Mouse (Mus musculus): ENCODE data around the gene Zfp354b. TPM values are rescaled to one million over a fixed set of nuclear protein-coding genes. Genes with fewer than 3 reads are reported as not detected.

Zfp354b gene
- 4.3 and 4.5 TPM in 2 replicates for polyA plus RNA-seq (2014; fragmentation: Nextera tagmentation; extraction: Ambion mirVana)

GRCm38 (mm10) chr11:50931451-50931866 is at the start of gene Zfp354b:
Gene Zfp354b, minus strand, starts transcription at chr11:50931633.
- Histone ChIP-seq H3K36me3 (ENCODE audit: control insufficient read depth, insufficient read depth, low read length) (no peaks in the 10 kb centered on the region), H3K27ac (replicated peaks; ENCODE audit: low read depth, low read length) (peak within 1 kb of the TSS; percentile 81), H3K4me3 (replicated peaks; ENCODE audit: low read depth, low read length) (peak within 1 kb of the TSS; percentile 52), H3K9me3 (ENCODE audit: control insufficient read depth, low read length) (no peaks in the 10 kb centered on the region), H3K4me1 (ENCODE audit: control insufficient read depth, insufficient read depth, low read length) (peaks cover 6% of the 10 kb centered on the region; the same call in 1 of the 2 replicates), H3K9ac (replicated peaks; ENCODE audit: low read length) (peak within 1 kb of the TSS; percentile 49), H3K27me3 (ENCODE audit: control insufficient read depth, insufficient read depth, low read length) (0 out of 2 replicates have a peak, but pooled peaks cover 4% of the 10 kb centered on the region), H3K4me2 (ENCODE audit: low read length) (peak within 1 kb of the TSS; percentile 93)
- ATAC-seq (ENCODE audit: low FRiP score, low TSS enrichment) (peak; percentile 96), DNase-seq (peak; percentile 97)
- under 1% methylated on average over 18 of the region's 18 CpGs for WGBS

DNA sequence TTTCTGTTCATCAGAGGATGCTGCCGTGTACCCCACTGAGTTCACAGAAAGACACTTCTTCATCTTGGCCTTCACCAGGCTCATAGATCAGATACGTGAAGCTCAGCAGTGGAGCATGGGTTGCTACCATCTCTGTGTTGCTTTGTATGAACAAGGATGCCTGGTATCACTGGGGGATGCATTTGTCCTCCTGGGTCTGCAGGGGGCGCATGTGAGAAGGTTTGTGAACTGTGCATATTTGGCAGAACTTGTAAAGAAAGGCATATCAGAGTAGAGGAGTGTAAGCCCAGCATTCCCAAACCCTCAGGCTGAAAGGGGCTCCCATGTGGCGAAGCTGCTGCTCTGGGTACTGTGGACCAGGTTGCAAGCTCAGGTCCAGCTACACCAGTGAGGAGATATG is 45.8 kb upstream of the Zfp354b start:
- Histone ChIP-seq H3K4me1 (ENCODE audit: control insufficient read depth, insufficient read depth, low read length) (no peaks in the 10 kb centered on the region), H3K9ac (replicated peaks; ENCODE audit: low read length) (no peak overlapping the region), H3K9me3 (ENCODE audit: control insufficient read depth, low read length) (no peaks in the 10 kb centered on the region), H3K4me3 (replicated peaks; ENCODE audit: low read depth, low read length) (no peak overlapping the region), H3K4me2 (ENCODE audit: low read length) (no peak overlapping the region), H3K36me3 (ENCODE audit: control insufficient read depth, insufficient read depth, low read length) (no peaks in the 10 kb centered on the region), H3K27me3 (ENCODE audit: control insufficient read depth, insufficient read depth, low read length) (no peaks in the 10 kb centered on the region), H3K27ac (replicated peaks; ENCODE audit: low read depth, low read length) (no peak overlapping the region)
- no peak for ATAC-seq (ENCODE audit: low FRiP score, low TSS enrichment)
- 63% methylated on average over 4 of the region's 4 CpGs for WGBS
- DNase-seq = no peak

GRCm38 (mm10) chr11:50966230-50966629 is 34.8 kb upstream of the Zfp354b start, which contains the start of gene Olfr1378:
Gene Olfr1378, plus strand, starts transcription at chr11:50966530.
- 77% methylated on average over 11 of the region's 11 CpGs for WGBS
- Histone ChIP-seq H3K4me2 (ENCODE audit: low read length) (no peak within 1 kb of the TSS), H3K4me1 (ENCODE audit: control insufficient read depth, insufficient read depth, low read length) (0 out of 2 replicates have a peak, but pooled peaks cover 3% of the 10 kb centered on the region), H3K9ac (replicated peaks; ENCODE audit: low read length) (no peak within 1 kb of the TSS), H3K9me3 (ENCODE audit: control insufficient read depth, low read length) (no peaks in the 10 kb centered on the region), H3K27me3 (ENCODE audit: control insufficient read depth, insufficient read depth, low read length) (no peaks in the 10 kb centered on the region), H3K4me3 (replicated peaks; ENCODE audit: low read depth, low read length) (no peak within 1 kb of the TSS), H3K27ac (replicated peaks; ENCODE audit: low read depth, low read length) (no peak within 1 kb of the TSS), H3K36me3 (ENCODE audit: control insufficient read depth, insufficient read depth, low read length) (no peaks in the 10 kb centered on the region)
- DNase-seq = no peak
- ATAC-seq (ENCODE audit: low FRiP score, low TSS enrichment) = no peak

DNA sequence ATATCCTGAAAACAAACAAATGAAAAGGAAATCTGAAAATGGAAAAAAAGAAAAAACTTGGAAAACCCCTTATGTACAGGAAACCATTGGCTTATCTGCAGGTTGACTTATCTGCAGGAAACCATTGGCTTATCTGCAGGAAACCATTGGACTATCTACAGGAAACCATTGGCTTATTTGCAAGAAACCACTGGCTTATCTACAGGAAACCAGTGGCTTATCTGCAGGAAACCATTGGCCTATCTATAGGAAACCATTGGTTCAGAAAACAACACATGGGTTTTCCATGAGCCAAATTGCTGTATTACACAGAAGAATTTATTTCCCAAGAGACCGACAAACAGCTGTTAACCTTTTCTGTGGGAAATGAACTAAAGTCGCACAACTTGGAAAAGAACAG is 33.5 kb upstream of the Zfp354b start:
- no peak overlapping the region for H3K4me3 ChIP-seq (replicated peaks; ENCODE audit: low read depth, low read length)
- no peaks in the 10 kb centered on the region for H3K36me3 ChIP-seq (ENCODE audit: control insufficient read depth, insufficient read depth, low read length)
- H3K27me3 ChIP-seq (ENCODE audit: control insufficient read depth, insufficient read depth, low read length) = no peaks in the 10 kb centered on the region
- ATAC-seq (ENCODE audit: low FRiP score, low TSS enrichment) = no peak
- no peaks in the 10 kb centered on the region for H3K9me3 ChIP-seq (ENCODE audit: control insufficient read depth, low read length)
- no peak overlapping the region for H3K4me2 ChIP-seq (ENCODE audit: low read length)
- 0 out of 2 replicates have a peak, but pooled peaks cover 3% of the 10 kb centered on the region for H3K4me1 ChIP-seq (ENCODE audit: control insufficient read depth, insufficient read depth, low read length)
- WGBS = 90% methylated on average over 2 of the region's 2 CpGs
- no peak overlapping the region for H3K9ac ChIP-seq (replicated peaks; ENCODE audit: low read length)
- no peak overlapping the region for H3K27ac ChIP-seq (replicated peaks; ENCODE audit: low read depth, low read length)
- no peak for DNase-seq

DNA sequence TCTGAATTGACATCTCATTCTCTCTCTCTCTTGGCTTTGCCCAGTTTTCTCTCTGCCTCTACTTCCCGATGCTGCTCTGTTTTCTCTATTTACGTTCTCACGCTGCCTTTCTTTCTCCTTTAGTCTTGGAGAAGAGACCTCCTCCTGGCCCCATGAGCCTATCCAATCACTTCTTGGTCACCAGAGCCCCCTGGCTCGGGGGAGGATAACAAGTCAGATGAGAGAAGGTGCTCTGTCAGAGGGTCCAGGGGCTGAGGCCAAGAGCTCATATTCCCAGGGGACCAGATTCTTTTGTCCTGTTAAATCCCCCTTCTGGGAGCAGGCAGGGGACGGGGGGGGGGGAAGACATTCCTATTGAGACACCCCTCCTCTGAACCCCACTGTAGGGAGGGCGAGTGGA is 22.2 kb upstream of the Zfp354b start, which contains the start of gene Prop1:
Gene Prop1 (minus strand): TSS at position 101 of the 400 bp plus-strand sequence.
- 68% methylated on average over 6 of the region's 6 CpGs for WGBS

DNA sequence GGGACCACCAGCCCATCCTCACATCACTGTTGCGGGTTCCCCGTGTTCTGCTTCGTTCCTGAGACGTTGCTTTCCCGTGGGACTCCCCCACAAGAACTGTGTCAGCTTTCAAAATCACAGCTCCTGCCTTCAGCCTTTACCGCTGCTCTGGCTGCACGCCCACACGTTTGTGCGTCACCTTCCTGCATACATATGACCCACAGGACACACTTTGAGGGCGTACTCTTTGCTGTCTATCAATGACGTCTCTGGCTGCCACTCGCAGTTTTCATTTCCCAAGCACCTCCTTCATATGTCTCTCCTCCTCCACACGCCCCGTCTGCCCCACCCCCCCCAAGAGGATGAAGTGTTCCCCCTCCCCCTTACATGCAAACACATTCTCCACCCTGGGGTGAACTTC is 20.9 kb upstream of the Zfp354b start:
- Histone ChIP-seq H3K9ac (replicated peaks; ENCODE audit: low read length) (no peak overlapping the region), H3K27ac (replicated peaks; ENCODE audit: low read depth, low read length) (no peak overlapping the region), H3K4me2 (ENCODE audit: low read length) (no peak overlapping the region), H3K4me3 (replicated peaks; ENCODE audit: low read depth, low read length) (no peak overlapping the region), H3K4me1 (ENCODE audit: control insufficient read depth, insufficient read depth, low read length) (0 out of 2 replicates have a peak, but pooled peaks cover 5% of the 10 kb centered on the region), H3K36me3 (ENCODE audit: control insufficient read depth, insufficient read depth, low read length) (no peaks in the 10 kb centered on the region), H3K27me3 (ENCODE audit: control insufficient read depth, insufficient read depth, low read length) (no peaks in the 10 kb centered on the region), H3K9me3 (ENCODE audit: control insufficient read depth, low read length) (no peaks in the 10 kb centered on the region)
- DNase-seq (no peak), ATAC-seq (ENCODE audit: low FRiP score, low TSS enrichment) (no peak)
- WGBS = 75% methylated on average over 14 of the region's 14 CpGs

More for the DNA sequence above, 22.2 kb upstream of the Zfp354b start, which contains the start of gene Prop1:
- Histone ChIP-seq H3K27ac (replicated peaks; ENCODE audit: low read depth, low read length) (no peak within 1 kb of the TSS), H3K4me1 (ENCODE audit: control insufficient read depth, insufficient read depth, low read length) (0 out of 2 replicates have a peak, but pooled peaks cover 5% of the 10 kb centered on the region), H3K4me3 (replicated peaks; ENCODE audit: low read depth, low read length) (no peak within 1 kb of the TSS), H3K9me3 (ENCODE audit: control insufficient read depth, low read length) (no peaks in the 10 kb centered on the region), H3K9ac (replicated peaks; ENCODE audit: low read length) (no peak within 1 kb of the TSS), H3K27me3 (ENCODE audit: control insufficient read depth, insufficient read depth, low read length) (no peaks in the 10 kb centered on the region), H3K36me3 (ENCODE audit: control insufficient read depth, insufficient read depth, low read length) (no peaks in the 10 kb centered on the region), H3K4me2 (ENCODE audit: low read length) (no peak within 1 kb of the TSS)
- DNase-seq (no peak), ATAC-seq (ENCODE audit: low FRiP score, low TSS enrichment) (no peak)

DNA sequence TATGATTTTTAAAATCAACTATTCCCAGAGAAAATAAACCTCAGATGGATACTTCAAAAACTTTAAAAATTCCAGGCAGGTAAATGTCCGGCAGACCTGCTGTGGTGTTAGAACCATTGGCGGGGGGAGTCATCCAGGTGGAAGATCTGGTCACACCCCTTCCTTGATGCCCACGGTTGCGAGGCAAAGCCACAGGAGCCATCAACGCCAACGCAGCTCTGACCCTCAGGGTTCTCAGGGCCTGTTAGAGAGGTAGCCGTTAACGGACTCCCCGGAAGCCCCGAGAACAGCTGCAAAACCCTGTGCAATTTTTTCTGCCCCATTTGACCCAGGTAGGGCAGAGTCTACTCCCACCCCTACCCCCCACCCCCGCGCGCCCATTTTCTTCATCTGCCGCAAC is 12.1 kb upstream of the Zfp354b start, which contains the start of gene 4933414I15Rik:
Gene 4933414I15Rik (minus strand): TSS at position 260 of the 400 bp plus-strand sequence.
- DNase-seq (no peak), ATAC-seq (ENCODE audit: low FRiP score, low TSS enrichment) (no peak)
- no peaks in the 10 kb centered on the region for H3K36me3 ChIP-seq (ENCODE audit: control insufficient read depth, insufficient read depth, low read length)
- WGBS = 85% methylated on average over 14 of the region's 14 CpGs
- H3K4me2 ChIP-seq (ENCODE audit: low read length) = no peak within 1 kb of the TSS
- H3K4me1 ChIP-seq (ENCODE audit: control insufficient read depth, insufficient read depth, low read length) = no peaks in the 10 kb centered on the region
- H3K27ac ChIP-seq (replicated peaks; ENCODE audit: low read depth, low read length) = no peak within 1 kb of the TSS
- no peak within 1 kb of the TSS for H3K4me3 ChIP-seq (replicated peaks; ENCODE audit: low read depth, low read length)
- no peak within 1 kb of the TSS for H3K9ac ChIP-seq (replicated peaks; ENCODE audit: low read length)
- no peaks in the 10 kb centered on the region for H3K9me3 ChIP-seq (ENCODE audit: control insufficient read depth, low read length)
- H3K27me3 ChIP-seq (ENCODE audit: control insufficient read depth, insufficient read depth, low read length) = no peaks in the 10 kb centered on the region

- no peak overlapping the region for H3K4me2 ChIP-seq (ENCODE audit: low read length)
- H3K4me1 ChIP-seq (ENCODE audit: control insufficient read depth, insufficient read depth, low read length) = no peaks in the 10 kb centered on the region
- DNase-seq = no peak
- 79% methylated on average over 12 of the region's 12 CpGs for WGBS
- ATAC-seq (ENCODE audit: low FRiP score, low TSS enrichment) = no peak
- no peaks in the 10 kb centered on the region for H3K36me3 ChIP-seq (ENCODE audit: control insufficient read depth, insufficient read depth, low read length)
- no peaks in the 10 kb centered on the region for H3K27me3 ChIP-seq (ENCODE audit: control insufficient read depth, insufficient read depth, low read length)
- H3K27ac ChIP-seq (replicated peaks; ENCODE audit: low read depth, low read length) = no peak overlapping the region
- H3K9ac ChIP-seq (replicated peaks; ENCODE audit: low read length) = no peak overlapping the region
- H3K4me3 ChIP-seq (replicated peaks; ENCODE audit: low read depth, low read length) = no peak overlapping the region
- H3K9me3 ChIP-seq (ENCODE audit: control insufficient read depth, low read length) = no peaks in the 10 kb centered on the region
These were observed 11.0 kb upstream of the Zfp354b start for GRCm38 (mm10) chr11:50942386-50942785.

All from midbrain, embryonic 14.5 days (tissue).